Mouse (Mus musculus): ENCODE measurements at regions not wholly inside any gene's neighbourhood (a gene's known extent, or its start where the extent isn't known, plus 50 kb on each side); places are given as distances from the start of the nearest gene placed in this dataset.

GRCm38 (mm10) chr10:125840388-125840787, 125.6 kb upstream of the Lrig3 start:
- TF ChIP-seq CTCF (IDR thresholded peaks at IDR 0.05; ENCODE audit: extremely low read depth, insufficient read depth, insufficient read length, insufficient replicate concordance) (no peak), POLR2A (IDR thresholded peaks at IDR 0.05; ENCODE audit: low read depth, low read length) (no peak)

Measured in spleen, adult 2 months (tissue).